Mouse (Mus musculus): ENCODE measurements around the gene Lst1. TPM values are rescaled to one million over a fixed set of nuclear protein-coding genes. Genes with fewer than 3 reads are reported as not detected.

Lst1 gene
- polyA plus RNA-seq, 1 experiment: 49.6 TPM

DNA sequence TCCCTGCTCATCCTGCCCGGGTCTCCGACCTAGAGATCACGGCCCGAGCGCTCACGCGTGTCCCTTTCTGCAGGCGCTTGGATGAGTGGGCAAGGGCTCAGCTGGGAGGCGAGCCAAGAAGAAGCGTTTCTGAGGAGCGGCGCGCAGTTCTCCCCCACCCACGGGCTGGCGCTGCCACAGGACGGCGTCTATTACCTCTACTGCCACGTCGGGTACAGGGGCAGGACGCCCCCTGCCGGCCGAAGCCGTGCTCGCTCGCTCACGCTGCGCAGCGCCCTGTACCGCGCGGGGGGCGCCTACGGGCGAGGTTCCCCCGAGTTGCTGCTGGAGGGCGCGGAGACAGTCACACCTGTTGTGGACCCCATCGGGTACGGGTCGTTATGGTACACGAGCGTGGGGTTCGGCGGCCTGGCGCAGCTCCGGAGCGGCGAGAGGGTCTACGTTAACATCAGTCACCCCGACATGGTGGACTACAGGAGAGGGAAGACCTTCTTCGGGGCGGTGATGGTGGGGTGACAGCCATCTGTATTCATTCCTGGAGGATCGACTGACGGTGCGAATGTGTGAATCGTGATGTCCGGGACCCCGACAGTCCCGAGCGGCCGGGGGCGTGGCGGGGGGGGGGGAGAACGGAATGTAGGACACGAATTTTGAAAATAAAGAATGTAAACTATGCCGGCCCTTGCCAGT lies 7.5 kb upstream of the Lst1 start:
- H3K27ac ChIP-seq (ENCODE audit: control insufficient read depth, insufficient read depth, low read length): peak overlapping the region; percentile 96
- no peaks in the 10 kb centered on the region for H3K36me3 ChIP-seq (ENCODE audit: control insufficient read depth, insufficient read depth, low read length)
- peak overlapping the region; percentile 67 for H3K4me3 ChIP-seq (ENCODE audit: control insufficient read depth, insufficient read depth, low read length)
- under 1% methylated on average over 66 of the region's 66 CpGs for WGBS
- TF ChIP-seq POLR2A (IDR thresholded peaks at IDR 0.05; ENCODE audit: control insufficient read depth, extremely low read depth, insufficient read depth, low read length, poor library complexity): peak; percentile 92
- peak; percentile 99 for TF ChIP-seq CTCF (IDR thresholded peaks at IDR 0.05; ENCODE audit: borderline replicate concordance, control insufficient read depth, extremely low read depth, insufficient read depth, low read length, poor library complexity)
- no peaks in the 10 kb centered on the region for H3K27me3 ChIP-seq (ENCODE audit: control insufficient read depth, insufficient read depth, low read length)
- peaks cover 49% of the 10 kb centered on the region for H3K4me1 ChIP-seq (replicated peaks; ENCODE audit: control insufficient read depth, insufficient read depth, low read length)
- DNase-seq: peak; percentile 97

- H3K36me3 ChIP-seq (ENCODE audit: control insufficient read depth, insufficient read depth, low read length): no peaks in the 10 kb centered on the region
- H3K4me1 ChIP-seq (replicated peaks; ENCODE audit: control insufficient read depth, insufficient read depth, low read length): peaks cover 49% of the 10 kb centered on the region
- peak overlapping the region; percentile 96 for H3K27ac ChIP-seq (ENCODE audit: control insufficient read depth, insufficient read depth, low read length)
- 25% methylated on average over 19 of the region's 19 CpGs for WGBS
- peak; percentile 53 for DNase-seq
- H3K27me3 ChIP-seq (ENCODE audit: control insufficient read depth, insufficient read depth, low read length): no peaks in the 10 kb centered on the region
- TF ChIP-seq POLR2A (IDR thresholded peaks at IDR 0.05; ENCODE audit: control insufficient read depth, extremely low read depth, insufficient read depth, low read length, poor library complexity) (no peak), CTCF (IDR thresholded peaks at IDR 0.05; ENCODE audit: borderline replicate concordance, control insufficient read depth, extremely low read depth, insufficient read depth, low read length, poor library complexity) (no peak)
- peak overlapping the region; percentile 67 for H3K4me3 ChIP-seq (ENCODE audit: control insufficient read depth, insufficient read depth, low read length)
Observed at GRCm38 (mm10) chr17:35194844-35195630, 6.8 kb upstream of the Lst1 start.

GRCm38 (mm10) chr17:35193881-35194843 lies 5.9 kb upstream of the Lst1 start, which contains the start of gene Ltb:
Ltb (plus strand) TSS chr17:35194439.
- Histone ChIP-seq H3K36me3 (ENCODE audit: control insufficient read depth, insufficient read depth, low read length) (no peaks in the 10 kb centered on the region), H3K27ac (ENCODE audit: control insufficient read depth, insufficient read depth, low read length) (peak within 1 kb of the TSS; percentile 96), H3K4me1 (replicated peaks; ENCODE audit: control insufficient read depth, insufficient read depth, low read length) (peaks cover 50% of the 10 kb centered on the region), H3K4me3 (ENCODE audit: control insufficient read depth, insufficient read depth, low read length) (peak within 1 kb of the TSS; percentile 67), H3K27me3 (ENCODE audit: control insufficient read depth, insufficient read depth, low read length) (no peaks in the 10 kb centered on the region)
- WGBS: 4% methylated on average over 28 of the region's 28 CpGs
- TF ChIP-seq CTCF (IDR thresholded peaks at IDR 0.05; ENCODE audit: borderline replicate concordance, control insufficient read depth, extremely low read depth, insufficient read depth, low read length, poor library complexity) (no peak), POLR2A (IDR thresholded peaks at IDR 0.05; ENCODE audit: control insufficient read depth, extremely low read depth, insufficient read depth, low read length, poor library complexity) (peak; percentile 88)
- DNase-seq: peak; percentile 91

GRCm38 (mm10) chr17:35192924-35193323 lies 4.7 kb upstream of the Lst1 start:
- TF ChIP-seq POLR2A (IDR thresholded peaks at IDR 0.05; ENCODE audit: control insufficient read depth, extremely low read depth, insufficient read depth, low read length, poor library complexity) (no peak), CTCF (IDR thresholded peaks at IDR 0.05; ENCODE audit: borderline replicate concordance, control insufficient read depth, extremely low read depth, insufficient read depth, low read length, poor library complexity) (no peak)
- DNase-seq: no peak
- peak overlapping the region; percentile 96 for H3K27ac ChIP-seq (ENCODE audit: control insufficient read depth, insufficient read depth, low read length)
- no peaks in the 10 kb centered on the region for H3K27me3 ChIP-seq (ENCODE audit: control insufficient read depth, insufficient read depth, low read length)
- H3K4me3 ChIP-seq (ENCODE audit: control insufficient read depth, insufficient read depth, low read length): no peak overlapping the region
- H3K36me3 ChIP-seq (ENCODE audit: control insufficient read depth, insufficient read depth, low read length): no peaks in the 10 kb centered on the region
- WGBS: 62% methylated on average over 5 of the region's 5 CpGs
- H3K4me1 ChIP-seq (replicated peaks; ENCODE audit: control insufficient read depth, insufficient read depth, low read length): peaks cover 53% of the 10 kb centered on the region

DNA sequence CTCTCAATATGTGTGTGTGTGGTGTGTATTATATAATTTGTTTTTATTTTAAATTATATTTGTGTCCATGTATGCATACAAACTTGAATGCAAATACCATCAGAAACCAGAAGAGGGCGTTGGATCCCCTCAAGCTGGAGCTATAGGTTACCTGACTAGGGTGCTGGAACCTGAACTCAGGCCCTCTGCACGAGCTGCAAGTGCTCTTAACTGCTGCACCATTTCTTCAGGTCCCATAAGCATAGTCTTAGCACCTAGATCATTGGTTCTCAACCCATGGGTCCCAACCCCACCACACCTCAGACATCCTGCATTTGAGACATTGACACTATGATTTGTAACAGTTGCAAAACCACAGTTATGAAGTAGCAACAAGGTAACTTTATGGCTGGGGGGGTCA lies 3.5 kb upstream of the Lst1 start:
- Histone ChIP-seq H3K36me3 (ENCODE audit: control insufficient read depth, insufficient read depth, low read length) (no peaks in the 10 kb centered on the region), H3K4me3 (ENCODE audit: control insufficient read depth, insufficient read depth, low read length) (no peak overlapping the region), H3K4me1 (replicated peaks; ENCODE audit: control insufficient read depth, insufficient read depth, low read length) (peaks cover 52% of the 10 kb centered on the region), H3K27ac (ENCODE audit: control insufficient read depth, insufficient read depth, low read length) (no peak overlapping the region), H3K27me3 (ENCODE audit: control insufficient read depth, insufficient read depth, low read length) (no peaks in the 10 kb centered on the region)
- DNase-seq: no peak
- WGBS: 81% methylated on average over 2 of the region's 2 CpGs
- TF ChIP-seq POLR2A (IDR thresholded peaks at IDR 0.05; ENCODE audit: control insufficient read depth, extremely low read depth, insufficient read depth, low read length, poor library complexity): no peak
- no peak for TF ChIP-seq CTCF (IDR thresholded peaks at IDR 0.05; ENCODE audit: borderline replicate concordance, control insufficient read depth, extremely low read depth, insufficient read depth, low read length, poor library complexity)

DNA sequence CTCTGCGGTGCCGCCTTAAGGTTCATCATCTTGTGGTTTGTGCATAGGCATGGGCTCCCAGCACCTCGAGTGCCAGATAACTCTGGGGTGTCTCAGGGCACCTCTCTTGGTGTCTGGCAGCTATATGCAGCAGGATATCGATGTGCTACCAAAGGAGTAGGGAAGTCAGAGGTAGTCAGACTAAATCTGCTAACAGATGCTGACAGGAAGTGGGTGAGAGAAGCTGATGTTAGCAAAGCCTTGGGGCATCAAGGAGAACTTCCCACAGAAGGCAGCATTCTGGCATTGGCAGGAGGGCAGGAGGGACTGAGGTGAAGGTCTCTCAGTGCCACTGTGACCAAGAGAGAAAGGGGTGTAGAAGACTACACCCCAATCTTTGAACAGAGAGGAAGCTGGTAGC lies 1.9 kb upstream of the Lst1 start:
- H3K27me3 ChIP-seq (ENCODE audit: control insufficient read depth, insufficient read depth, low read length): no peaks in the 10 kb centered on the region
- H3K27ac ChIP-seq (ENCODE audit: control insufficient read depth, insufficient read depth, low read length): peak overlapping the region; percentile 97
- DNase-seq: peak; percentile 57
- no peak overlapping the region for H3K4me3 ChIP-seq (ENCODE audit: control insufficient read depth, insufficient read depth, low read length)
- peaks cover 58% of the 10 kb centered on the region for H3K4me1 ChIP-seq (replicated peaks; ENCODE audit: control insufficient read depth, insufficient read depth, low read length)
- 9% methylated on average over 4 of the region's 4 CpGs for WGBS
- H3K36me3 ChIP-seq (ENCODE audit: control insufficient read depth, insufficient read depth, low read length): no peaks in the 10 kb centered on the region
- TF ChIP-seq POLR2A (IDR thresholded peaks at IDR 0.05; ENCODE audit: control insufficient read depth, extremely low read depth, insufficient read depth, low read length, poor library complexity) (no peak), CTCF (IDR thresholded peaks at IDR 0.05; ENCODE audit: borderline replicate concordance, control insufficient read depth, extremely low read depth, insufficient read depth, low read length, poor library complexity) (no peak)
